Mouse (Mus musculus) CH12F3 (cell line): ENCODE results near the gene Cacng4.

ENCODE experiments used
- in situ Hi-C: fragments of 300-500 bp; cut with MboI; formaldehyde crosslinking; loops from 2 replicates; pipeline ENCODE4 v1.14.3; 2020; ENCODE audit warnings: low sequenced_read_pairs

Cacng4 gene

DNA sequence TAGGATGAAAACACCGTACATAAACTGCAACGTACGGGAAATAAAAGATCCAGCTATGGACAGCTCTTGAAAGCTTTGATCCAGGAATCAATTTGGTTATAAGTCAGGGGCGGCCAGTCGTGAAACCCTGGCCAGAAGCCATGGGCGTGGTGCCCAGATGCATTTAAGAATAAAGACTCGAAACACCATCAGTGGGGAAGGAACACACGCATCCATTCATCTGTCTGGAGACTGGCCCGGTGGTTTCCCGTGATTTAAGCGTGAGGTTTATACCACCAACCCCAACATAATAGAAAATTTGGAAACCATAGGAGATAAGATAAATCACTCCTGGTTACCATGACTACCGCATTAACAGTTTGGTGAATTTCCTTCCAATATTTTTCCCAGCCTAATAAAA, 16.9 kb downstream of the Cacng4 start:
- in situ Hi-C loops, result no loop called here

DNA sequence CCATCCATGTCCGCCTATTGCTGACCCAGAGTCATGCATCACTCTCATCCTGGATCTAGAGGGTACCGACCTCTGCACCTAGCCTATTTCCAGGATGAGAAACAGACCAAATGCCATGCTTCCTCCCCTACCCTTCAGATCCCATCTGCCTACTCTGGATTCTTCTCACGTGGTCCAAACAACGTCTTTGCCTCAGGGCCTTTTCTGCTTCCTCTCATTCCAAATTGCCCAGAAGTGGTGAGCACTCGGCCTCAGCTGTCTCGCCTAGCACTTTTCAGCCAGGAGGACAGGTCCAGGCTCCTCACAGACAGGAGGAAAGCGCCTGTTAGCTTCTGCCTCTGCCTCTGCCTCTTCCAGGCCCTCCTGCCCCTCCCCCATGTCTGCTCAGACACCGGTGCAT, 21.0 kb downstream of the Cacng4 start:
- in situ Hi-C loops, result no loop called here

DNA sequence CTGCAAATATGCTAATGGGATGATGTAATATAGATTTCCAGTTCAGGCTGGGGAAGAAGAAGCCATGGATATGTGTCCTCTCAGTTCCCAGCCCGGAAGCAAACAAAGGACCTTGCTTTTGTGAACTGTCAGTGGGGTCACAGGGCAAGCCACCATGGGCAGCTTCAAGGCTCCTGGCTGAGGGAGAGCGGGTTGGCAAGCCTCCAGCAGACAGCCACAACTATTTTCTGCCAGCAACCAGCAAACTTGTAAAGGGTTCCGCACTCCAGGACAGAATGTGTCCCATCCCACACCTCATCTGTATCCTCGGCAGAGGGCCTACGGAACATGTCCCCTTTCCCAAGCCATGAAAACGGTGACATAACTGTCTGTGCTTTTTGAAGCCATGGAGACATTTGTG, 22.4 kb downstream of the Cacng4 start:
- in situ Hi-C loops, result no loop called here

DNA sequence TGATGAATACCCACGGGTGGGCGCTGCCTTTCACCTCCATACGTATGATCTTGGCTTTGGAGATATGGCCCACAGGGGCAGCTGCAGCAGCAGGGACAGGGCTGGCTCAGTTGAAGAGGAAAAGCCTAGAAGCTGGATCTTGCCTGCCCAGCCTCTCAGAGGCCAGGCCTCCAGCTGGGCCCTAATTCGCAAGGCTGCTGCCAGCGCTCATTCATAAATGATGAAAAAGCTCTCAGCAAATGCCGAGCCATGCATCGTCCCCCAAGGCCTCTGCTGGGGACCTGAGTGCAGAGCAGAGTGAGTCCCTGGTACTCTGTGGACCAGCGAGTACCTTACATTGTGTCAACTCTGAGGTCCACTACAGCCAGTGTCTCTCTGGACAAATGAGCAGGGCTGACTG, 26.0 kb downstream of the Cacng4 start:
- in situ Hi-C loops, result no loop called here

DNA sequence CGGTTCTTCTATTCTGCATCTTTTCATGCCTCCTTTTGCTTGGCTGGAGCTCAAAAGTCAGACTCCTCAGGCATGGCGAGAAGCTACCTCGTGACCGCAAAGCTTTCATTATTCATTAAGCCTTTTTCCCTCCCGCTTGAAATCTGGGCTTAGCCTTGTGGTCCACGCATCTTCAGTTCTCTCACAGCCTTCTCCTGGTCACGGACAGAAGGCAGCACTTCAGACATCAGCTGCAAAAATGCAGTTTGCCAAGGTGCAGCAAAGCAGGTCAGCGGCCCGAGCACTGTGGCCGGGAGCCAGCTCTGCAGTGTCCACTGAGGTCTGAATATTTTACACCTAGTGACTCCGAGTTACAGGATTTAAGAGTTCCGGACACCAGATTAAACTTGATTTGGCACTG, 27.4 kb downstream of the Cacng4 start:
- in situ Hi-C loops, result no loop called here

DNA sequence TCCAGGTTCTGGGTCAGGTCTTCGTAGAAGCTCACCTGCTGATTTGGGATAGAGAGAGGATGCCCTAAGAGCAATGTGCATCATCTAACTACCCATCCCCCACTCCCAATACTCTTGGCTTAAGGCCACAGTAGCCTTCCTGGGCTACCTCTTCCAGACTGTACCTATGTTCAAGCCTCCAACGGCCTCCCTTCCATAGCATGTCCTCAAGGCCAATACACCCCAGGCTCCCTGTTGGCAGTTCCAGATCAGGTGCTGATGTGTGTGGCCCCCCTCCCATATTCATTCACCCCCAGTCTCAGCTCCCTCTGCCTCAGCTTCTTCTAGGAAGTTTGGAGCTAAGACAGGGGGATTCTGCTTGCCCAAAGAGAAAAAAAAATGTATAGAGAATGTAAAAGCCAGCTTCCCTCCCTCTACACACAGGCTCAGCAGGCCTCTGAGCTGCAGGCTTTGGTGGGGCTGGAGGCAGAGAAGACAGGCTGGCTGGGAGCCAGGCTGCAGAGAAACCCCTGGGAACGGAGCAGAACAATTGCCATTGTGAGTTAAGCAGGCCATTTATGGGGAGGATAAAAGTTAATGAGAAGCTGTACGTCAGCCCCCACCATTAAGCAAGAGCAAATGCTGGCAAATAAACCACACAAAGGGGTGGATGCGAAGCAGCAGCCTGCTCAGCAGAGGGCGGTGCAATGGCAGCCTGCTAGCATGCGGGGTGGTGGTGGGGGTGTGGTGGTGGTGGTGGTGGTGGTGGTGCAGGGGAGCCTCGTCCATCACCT, 31.5 kb downstream of the Cacng4 start:
- in situ Hi-C loops, result no loop called here

DNA sequence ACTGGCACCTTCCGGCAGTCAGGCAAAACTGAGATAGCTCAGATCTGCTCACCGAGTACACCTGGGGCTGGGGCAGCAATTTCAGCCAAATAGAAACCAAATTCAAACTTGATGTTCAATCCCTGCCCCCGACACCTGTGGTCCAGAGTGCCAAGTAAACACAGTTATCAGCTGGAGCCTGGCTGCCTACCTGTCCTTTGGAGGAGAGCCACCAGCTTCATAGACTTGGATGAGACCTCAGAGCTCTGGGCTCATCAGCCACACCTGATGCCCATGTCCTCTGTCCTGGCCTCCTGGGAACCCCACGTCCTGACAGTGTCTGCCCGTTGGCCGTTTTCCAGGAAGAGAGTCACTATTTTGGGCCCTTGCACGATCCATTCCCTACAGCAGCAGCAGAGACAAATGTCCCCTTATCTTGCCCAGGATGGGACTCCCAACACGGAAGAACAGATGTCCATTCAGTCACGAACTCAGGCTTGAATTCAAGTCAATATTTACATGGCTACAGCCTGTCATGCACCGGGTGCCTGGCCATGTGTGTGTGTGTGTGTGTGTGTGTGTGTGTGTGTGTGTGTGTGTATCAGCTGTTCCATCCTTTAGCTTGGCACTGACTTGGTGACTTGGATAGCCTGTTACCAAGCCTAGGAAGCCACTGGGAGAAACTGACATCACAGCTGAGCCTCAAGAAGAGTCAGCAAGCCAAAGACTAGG, 32.4 kb downstream of the Cacng4 start:
- in situ Hi-C loops, result no loop called here

DNA sequence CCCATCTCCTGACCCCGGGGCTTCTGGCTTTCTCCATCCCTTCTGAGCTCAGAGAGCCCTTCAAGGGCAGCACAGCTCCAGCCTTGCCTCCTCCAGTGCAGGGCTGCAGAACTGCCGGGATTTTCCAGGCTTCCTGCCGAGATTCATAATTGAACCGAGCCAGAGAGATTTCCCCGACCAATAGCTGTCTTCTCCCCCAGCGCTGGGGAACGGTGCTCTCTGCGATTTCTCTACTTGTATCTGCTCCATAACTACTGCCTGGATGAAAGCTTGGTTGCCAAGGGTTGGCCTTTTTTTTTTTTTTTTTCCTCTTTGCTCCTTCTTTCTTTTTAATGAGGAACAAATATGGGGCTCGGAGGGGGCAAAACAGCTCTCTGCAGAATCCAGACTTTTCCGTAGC, 34.4 kb downstream of the Cacng4 start:
- in situ Hi-C loops, result no loop called here

DNA sequence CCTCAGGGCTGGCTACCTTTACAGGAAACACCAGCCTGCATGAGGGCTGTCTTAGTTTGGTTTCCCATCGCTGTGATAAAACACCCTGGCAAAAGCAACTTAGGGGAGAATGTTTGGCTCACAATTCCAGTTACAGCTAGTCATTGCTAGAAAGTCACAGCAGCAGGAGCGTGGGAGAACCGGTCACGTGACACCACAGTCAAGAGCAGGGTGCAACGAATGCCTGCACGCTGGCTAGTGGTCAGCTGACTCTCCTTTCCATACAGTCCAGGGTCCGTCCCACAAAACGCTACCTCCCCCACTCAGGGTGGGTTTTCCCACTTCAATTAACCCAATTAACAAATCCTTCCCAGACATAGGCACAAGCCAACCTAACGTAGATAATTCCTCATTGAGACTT, 34.8 kb downstream of the Cacng4 start:
- in situ Hi-C loops, result no loop called here

DNA sequence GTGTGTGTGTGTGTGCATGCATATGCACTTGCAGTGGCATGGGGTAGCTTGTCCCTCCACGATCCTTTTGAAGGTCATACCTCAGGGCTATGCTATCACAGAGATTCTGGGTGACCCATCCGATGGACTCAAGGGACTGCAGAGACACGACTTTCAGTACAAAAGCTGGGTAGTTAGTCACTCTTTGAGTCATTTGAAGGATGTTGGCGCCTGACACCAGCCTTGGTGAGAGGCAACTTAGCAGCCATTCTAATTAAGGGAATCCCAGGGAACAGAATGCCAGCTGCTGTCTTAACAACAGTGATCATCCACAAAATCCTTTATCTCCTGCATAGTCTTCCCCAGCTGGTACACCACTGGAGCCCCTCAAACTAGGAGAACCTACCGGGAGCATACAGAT, 45.2 kb downstream of the Cacng4 start:
- in situ Hi-C loops, result no loop called here

DNA sequence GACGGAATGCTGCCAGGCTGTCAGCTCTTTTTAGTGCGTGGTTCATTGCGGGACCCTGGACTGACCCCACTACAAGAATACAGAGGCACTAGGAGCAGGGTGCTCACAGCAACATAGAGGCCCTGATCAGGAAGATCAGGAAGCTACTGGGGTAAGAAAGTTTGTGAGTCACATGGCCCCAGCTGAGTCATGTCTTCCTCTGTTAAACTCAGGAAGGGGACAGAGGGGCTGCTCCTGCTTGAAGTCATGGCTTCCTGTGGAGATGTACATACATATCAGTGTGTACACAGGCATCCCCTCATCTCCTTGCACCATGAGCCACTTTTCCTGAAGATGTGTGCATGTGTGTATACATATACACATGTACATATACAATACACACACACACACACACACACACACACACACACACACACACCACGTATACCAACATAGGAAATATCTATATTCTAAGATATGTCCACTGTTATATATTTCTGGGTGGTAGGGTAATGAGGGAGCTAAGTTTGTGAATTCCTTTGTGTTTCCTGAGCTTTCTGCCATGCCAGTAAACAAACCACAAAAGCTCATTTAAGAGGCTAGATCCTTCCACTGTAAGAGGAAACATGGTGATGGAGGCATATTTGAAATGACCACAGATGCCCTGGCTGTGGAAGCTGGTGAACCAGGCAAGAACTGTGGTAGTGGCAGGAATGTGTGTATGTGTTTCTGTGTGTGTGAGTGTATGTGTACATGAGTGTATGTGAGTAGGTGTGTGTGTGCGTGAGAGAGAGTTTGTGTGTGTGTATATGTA, 45.9 kb downstream of the Cacng4 start:
- in situ Hi-C loops, result no loop called here

DNA sequence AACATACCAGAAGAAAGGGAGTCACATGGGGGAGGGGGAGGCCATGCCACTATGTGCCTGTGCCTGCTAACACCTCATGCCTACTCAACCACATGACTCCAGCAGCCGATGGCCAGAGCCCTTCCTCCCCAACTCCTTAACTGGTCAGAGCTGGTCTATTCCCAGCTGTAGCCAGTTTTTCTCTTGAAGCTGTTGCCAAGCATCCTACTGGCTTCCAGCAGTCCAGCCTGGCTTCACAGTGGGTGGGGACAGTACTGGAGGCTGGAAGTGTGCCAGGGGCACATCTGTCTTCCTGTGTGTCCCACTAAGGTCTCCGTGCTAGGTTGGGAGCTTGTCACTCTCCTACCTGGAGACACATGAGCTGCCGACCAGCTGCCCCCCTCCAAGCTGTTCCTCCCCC, 51.3 kb downstream of the Cacng4 start:
- in situ Hi-C loops, result no loop called here

DNA sequence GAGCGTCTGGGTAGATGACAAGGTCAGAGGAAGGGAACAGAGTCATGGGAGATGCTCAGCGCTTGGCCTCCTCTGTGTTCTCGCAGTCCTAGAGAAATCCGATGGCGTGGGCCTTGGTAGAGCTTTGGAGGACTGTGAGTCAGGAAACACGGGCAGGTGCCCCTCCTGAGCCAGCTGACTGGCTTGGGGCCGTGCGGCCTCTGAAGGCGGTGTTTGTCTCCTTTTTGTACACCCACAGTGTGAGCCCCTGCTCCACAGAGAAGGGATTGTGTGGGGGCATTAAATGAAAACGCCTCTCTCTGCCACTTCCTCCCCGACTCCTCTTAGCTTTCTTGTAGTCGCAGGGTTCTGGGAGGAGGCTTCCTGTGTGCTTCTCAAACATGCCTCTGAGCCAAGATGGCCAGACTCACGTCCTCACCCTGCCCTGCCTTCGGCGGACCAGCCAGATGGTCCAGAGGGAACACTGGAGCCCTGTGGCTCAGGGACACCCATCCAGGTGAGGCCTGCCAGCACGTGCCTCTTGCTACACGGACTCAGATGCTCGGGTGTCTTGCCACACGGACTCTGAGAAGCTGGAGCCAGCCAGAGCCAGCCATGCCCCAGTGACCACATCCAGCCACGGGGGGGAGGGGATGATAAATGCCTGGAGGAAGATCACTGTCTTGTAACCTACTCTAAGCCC, 55.8 kb downstream of the Cacng4 start:
- in situ Hi-C loops, result no loop called here

DNA sequence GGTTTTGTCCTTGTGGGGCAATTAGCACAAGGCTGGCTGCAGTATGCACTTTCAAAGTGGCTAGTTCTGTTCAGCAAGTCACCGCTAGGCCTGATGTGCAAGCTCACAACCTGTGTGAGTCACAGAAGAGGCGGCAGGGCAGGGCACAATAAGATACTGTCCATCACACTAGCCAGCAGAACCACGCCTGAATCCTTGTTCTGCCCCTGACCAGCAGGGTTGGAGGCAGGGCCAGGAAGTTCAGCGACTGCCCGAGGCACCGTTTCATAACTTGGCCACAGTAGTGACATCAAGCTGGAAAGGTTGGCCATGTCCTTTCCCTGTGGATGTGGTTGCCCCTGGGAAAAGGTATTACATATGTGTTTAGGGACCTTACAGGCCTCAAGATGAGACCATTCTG, 56.5 kb downstream of the Cacng4 start:
- in situ Hi-C loops, result no loop called here

DNA sequence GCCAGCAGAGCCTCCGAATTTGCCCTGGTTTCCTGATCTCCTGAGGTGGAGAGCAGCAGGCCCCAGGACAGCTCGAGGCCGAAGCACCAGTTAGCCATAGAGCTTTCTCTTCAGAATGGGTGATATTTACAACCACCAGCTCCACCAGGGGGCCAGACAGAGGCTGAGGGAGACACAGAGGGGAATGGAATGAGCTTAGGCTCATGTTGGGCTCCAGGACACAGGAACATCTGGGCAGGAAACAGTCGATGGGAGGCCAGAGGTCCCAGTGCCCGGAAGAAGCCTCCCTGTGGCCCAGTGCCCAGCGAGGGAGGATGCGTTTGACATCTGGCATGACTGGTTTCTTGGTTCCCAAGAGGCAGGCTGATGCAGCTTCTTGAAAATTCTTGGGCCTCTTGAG, 60.2 kb downstream of the Cacng4 start:
- in situ Hi-C loops, result no loop called here

DNA sequence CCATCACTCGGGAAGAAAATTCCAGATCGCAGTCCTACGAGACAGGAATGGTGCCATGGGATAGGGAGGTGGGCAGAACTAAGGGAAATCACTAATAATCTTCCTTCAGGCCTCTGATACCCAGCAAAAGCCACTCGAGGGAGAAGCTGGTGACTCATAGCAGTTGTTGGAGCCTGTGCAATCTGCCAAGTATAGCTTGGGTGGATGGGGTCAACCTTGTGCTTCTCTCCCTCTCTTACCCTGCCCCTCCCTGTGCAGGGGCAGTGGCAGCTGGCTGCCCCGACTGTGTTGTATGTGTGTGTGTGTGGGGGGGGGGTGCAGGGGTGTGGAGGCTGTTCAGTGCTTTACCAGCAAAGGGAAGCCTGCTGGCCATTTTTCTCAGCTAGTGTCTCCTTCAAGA, 62.9 kb downstream of the Cacng4 start:
- in situ Hi-C loops, result no loop called here

DNA sequence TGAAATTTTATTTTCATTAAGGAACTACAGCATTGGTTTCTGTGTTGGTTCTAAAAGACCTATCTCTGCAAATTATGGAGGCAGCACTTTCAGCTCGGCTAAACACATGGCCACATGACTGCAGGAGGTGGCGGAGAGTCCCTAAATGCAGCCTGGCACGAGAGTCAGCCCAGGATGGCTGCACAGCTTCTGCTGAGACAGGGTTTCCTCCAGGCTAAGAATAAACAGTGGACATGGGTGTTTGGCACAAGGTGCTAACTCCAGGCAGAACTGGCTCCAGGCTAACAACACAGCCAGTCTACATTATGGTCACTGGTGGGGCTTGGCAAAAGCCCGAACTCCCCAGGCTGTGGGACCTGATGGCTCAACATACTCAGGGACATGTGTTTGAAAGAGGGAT, 63.4 kb downstream of the Cacng4 start:
- in situ Hi-C loops, result no loop called here

DNA sequence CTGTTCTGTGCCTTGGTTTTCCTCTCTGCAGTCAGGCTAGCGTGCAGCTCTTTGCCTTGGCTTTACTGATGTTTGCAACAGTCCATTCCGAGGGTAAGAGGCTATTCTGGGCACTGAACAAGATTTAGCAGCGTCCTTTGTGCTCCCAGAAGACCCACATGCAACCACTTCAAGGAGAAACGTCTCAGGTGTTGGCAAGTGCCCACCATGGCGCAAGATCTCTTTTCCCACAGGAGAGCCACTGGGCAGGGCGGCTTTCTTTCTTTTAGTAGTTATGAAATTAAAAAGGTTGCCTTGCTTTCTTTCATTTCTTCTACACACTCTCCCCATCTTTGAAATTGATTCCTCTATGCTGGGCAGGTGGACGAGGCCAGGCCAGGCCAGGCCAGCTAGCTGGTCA, 65.2 kb downstream of the Cacng4 start:
- in situ Hi-C loops, result no loop called here

DNA sequence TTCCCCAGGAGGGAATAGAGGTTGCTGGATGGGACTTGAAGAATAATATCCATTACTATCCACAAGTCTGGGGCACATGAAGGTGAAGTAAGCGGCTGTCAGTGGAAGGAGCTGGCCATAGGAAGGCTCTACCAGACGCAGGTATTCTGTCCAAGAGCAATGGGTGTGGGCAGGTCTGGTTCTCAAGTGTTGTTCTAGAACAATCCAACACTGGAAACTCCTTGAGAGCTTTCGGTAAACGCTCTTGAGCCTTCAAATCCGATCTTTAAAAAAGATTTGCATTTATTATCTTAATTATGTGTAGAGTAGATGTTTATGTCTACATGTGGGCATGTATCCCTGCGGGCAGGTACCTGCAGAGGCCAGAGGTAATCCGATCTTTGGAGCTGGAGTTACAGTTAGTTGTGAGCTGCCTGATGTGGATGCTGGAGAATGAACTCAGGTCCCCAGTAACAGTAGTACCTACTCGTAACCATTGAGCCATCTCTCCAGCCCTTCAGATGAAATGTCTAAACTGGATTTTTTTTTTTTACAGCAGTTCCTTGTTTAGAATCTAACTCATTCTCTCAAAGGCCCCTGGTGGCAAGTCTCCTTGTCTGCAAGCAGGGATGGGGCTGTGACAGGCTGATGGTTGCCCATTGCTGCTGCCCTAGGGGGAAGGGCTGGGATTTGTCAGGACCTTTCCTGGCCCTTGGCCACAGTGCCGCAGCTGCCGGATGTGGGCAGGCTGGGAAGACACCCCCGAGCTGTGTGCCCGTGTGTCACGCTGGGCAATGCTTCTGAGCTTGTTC, 66.1 kb downstream of the Cacng4 start:
- in situ Hi-C loops, result no loop called here

DNA sequence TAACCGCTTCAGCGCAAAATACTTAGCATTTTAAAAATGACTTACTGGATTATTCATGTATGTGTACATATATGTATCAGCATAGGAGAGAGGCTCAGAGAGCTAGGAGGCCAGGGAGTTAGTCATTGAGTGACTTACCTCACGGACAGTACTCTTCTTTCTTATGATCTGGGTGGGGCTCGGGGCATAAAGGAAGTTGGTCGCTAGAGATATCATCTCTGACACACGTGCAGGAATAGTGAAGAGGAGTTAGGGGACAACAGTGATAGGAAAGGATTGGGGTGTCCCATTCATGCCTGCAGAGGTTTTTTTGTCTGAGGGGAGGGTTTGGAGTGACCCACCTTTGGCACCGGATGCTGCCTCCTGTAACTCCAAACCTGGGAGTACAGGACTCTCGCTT, 69.8 kb downstream of the Cacng4 start:
- in situ Hi-C loops, result no loop called here

DNA sequence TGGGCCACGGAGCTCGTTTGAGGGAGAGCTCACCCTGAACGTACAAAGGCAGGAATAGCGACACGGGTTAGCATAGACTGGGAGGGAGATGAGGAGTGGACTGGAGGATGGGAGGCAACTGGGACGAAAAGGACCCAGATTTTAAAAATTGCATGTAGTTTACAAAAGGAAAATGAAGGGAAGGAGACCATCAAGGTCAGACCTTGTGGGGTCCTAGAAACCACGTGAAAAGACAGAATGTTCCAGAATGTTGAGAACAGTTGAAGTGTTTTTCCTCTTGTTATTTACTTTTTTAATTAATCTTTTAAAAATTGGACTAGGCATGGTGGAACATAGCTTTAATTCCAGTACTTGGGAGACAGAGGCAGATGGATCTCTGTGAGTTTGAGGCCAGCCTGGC, 73.3 kb downstream of the Cacng4 start:
- in situ Hi-C loops, result no loop called here
